Mouse (Mus musculus) urinary bladder, adult 2 months (tissue): Measurements from ENCODE around the gene Calm3. TPM values are rescaled to one million over a fixed set of nuclear protein-coding genes. Genes with fewer than 3 reads are reported as not detected.

Experiments
- DNase-seq: peaks from one replicate; pipeline ENCODE4 v3.0.0; 2022; ENCODE audit warnings: low spot score
- polyA plus RNA-seq: library from polyadenylated mRNA; depleted of rRNA; stranded (reverse); fragments of >200 nt; gene quantifications from 2 replicates; pipeline ENCODE4 v1.2.3, GENCODE M21; 2012

Calm3 gene
- polyA plus RNA-seq, 1 experiment, result 182 TPM

DNA sequence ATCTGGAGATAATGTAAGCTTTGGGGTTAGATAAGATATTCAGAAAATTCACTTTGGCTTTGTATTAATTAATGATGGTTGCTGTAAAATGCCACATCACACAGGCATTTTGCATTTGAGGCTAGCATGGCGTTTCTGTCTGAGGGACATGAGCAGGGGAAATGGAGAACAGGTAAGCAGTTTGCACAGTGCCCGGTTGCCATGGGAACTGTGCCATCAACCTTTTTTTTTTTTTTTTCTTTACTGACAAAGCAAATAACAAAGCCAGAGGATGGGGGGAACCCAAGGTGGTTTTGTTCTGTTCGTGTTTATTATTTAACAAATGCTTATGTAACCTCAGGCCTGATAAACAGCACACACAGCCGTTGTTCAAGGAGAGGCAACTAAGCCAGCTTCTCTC is 18.9 kb upstream of the Calm3 start:
- DNase-seq, result no peak

DNA sequence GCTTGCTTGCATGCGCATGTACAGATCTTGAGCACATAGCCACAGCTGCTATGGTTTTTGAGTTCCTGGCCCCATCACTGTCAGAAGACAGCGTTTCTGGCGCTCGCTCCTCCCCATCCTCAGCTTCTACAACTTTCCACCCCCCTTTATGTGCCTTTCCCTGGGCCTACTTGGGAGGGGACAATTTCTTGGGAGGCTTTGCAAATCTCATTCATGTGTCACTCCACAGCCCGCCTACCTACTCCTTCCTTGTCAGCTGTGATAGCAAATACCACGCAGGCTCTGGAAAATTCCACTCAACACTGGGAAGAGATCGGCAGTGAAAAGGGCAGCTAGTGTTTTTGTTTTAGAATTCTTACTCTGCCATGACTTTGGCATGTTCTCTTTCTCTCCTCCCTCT is 16.4 kb upstream of the Calm3 start:
- no peak for DNase-seq

DNA sequence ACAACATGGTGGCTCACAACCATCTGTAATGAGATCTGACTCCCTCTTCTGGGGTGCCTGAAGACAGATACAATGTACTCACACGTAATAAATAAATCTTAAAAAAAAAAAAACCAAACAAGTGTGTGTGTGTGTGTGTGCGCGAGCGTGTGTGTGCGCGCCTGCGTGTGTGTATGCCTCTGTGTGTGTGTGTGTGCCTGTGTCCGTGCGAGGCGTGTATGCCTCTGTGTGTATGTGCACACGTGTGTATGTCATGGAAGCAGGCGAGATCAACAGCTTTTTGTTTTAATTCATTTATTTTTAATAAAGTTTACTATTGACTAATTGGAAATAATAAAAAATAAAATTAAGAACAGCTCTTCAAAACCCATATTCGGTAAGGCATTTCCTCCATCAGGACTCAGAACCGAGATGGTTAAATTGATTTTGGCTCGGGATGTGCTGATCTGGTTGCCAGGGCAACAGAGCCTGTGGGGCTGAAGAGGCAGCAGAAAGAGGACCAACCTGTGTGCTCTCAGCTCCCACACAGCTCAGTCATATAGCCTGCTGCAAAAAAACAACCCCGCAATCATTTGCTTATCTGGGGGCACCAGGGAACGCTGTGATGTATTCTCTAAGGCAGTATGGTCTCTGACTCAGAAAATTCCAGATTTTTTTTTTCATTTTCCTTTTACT is 14.3 kb upstream of the Calm3 start:
- DNase-seq, result no peak

GRCm38 (mm10) chr7:16937312-16937711 is 13.4 kb upstream of the Calm3 start:
- DNase-seq, result no peak

DNA sequence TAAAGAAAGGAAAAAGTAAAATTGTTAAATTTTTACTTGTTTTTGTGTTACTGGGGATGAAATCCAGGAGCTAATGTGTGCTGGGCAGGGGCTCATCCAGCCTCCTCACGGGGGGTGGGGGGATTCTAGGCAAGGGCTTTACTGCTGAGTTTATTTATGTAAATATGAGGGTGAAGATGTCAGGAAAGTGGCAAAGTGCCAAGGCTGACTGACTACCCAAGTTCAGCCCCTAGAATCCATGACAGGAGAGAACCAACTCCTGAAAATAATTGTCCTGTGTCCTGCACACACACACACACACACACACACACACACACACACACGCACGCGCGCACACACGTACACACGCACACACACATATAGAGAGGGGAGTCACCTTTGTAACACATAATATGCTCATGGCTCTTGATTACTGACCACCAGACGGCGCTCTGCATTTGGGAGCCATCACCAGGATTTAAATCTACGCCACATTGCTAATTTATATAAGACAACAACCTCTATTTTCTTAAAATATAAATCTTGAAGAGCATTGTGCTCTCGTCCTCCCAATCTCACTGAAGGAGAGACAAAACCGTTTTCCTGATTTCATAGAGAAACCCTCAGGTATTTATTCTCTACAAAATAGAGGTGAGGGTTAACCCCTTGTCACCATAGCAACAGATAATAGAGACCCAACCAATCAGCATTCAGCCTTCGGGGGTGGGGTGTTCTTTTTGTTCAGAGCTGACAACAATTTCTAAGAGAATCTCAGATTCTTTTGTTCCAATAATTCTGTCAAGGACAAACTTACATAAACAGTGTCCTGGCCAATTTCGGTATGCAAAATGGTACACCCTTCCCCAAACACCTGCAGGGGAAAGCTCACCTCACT is 9.0 kb upstream of the Calm3 start:
- DNase-seq, result no peak

DNA sequence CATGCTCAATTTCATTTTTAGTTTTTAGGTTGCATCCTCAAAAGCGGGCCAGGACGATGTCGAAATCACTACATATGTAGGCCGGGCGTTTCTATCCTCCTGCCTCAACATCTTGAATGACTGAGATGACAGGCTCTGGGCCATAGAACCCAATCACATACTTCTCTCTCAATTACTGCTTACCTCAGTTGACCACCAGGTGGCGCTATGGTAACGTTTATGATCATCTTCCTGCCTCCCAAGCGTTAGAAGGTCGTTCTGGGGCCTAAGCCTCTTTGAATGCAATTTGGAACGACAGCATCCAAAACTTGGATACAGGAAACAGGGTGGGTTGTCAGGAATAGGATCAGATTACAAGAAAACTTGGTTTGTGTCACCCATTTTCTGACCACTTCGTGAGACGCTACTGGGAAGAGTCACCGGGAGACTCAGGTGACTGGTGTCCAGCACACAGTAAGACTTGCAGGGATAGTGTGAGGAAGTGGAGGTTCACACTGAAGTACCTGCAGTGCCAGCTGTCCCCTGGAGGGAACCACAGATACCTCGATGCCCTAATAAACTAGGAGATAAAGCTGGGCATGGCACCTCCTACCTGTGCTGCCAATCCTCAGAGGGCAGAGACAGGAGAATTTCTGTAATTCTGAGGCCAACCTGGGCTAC is 8.2 kb upstream of the Calm3 start:
- DNase-seq, result no peak

DNA sequence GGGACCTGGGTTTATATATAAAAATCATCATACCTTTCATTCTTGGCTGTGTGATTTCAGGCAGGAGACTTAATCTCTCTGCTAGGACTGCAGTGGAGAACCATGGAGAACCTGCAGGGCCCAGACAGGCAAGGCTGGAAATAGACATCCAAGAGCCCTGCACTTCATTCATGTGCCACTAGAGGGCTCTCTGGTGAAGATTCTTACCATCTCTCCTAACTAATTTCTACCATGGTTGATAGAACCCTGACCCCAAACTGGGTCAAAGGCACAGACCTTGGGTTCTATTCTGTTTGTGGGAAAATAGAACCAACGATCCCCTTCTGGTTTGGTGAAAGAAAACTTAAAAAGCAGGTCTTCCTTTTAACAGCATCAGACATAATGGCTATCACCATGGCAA is 6.9 kb upstream of the Calm3 start:
- no peak for DNase-seq

DNA sequence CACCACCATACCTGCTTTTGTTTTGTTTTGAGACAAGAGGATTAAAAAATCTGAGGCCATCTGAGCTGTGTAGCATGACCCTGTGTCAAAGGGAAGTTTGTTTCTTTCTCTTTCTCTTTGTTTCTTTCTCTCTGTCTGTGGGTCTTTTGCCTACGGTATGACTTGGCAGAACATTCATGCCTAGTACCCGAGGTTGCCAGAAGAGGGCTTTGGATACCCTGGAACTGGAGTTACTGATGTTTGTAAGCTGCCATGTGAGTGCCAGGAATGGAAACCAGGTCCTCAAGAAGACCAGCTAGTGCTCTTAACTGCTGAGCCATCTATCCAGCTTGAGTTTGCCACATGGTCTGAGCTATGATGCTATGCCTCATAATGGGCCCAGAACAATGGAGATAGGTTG is 4.4 kb upstream of the Calm3 start:
- DNase-seq, result no peak

DNA sequence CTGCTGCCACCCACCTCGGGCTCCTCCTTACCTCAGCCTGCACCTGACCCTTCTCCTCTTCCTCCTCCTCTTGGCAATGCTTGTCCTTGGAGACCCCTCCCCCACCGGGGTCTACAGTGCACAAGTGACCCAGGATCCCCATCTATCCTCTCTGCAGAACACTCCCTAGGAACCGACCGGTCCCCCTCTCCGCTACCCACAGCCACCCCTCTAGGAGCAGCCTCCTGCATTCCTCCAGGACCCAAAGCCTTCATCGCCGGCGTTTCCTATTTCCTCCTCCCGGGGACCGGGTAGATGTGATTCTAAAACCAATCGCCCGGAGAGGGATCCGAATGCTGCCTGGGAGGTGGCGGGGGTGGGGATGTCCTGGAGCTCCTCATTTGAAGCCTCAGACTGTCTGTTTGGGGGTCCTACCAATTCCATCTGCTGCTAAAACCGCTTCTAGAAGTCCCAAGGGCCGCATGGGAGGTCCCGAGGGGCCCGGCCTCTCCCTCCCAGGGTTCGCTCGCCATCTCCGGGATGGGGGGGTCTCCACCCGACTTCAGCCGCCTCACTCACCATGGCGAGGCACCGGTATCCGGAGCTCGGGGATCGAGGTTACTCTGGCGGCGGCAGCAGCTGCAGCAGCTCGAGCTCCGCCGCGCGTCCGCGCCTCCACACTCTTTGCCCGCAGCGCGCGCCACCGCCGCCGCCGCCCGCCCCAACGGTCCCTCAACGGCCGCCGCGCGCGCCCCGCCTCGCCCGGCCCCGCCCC is 454 bp downstream of the Calm3 start:
- DNase-seq, result no peak

- DNase-seq, result no peak
Measured at GRCm38 (mm10) chr7:16922360-16922973, 1.4 kb downstream of the Calm3 start.

DNA sequence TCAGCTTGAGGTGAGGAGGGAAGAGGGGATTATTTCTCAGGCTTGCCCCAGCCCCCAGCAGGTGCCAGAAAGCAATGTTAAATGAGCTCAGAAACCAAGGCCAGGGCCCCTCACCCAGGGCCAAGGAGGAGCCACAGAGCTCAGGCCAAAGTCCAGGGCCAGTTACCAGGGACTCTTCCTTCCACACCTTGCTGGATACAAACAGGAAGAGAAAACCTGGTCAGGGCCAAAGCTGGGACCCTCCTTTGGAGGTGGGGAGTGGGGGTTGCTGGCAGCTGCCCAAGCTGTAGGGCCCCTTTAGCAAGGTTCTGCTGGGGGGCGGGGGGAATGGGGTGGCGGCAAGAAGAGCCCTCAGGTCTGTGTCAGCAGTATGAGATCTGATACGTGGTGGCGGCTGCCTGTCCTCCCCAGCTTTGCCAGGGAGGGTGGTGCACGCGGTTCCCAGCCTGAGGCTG is 2.0 kb downstream of the Calm3 start:
- no peak for DNase-seq

- DNase-seq, result no peak
Measured at GRCm38 (mm10) chr7:16920818-16921791, 2.8 kb downstream of the Calm3 start.

DNA sequence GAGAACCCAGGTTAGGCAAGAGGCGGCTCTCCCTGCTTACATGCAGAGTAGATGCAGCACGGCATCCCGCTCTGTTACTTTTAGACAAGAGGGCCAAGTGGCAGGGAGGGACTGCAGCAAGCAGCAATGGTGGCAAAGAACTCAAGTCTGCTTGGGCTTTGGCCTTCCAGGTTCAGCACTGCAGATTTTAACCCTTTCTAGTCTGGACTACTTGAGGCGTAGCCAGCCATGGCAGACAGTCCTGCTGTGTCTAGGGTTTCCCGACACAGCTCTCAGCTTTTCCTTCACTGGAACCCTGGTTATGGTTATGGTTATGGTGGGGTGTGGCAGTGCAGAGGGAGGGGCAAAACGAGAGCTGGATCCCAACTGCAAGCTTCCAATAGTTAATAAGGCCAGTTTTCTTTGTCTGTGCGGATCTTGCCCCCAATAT is 3.7 kb downstream of the Calm3 start:
- no peak for DNase-seq

DNA sequence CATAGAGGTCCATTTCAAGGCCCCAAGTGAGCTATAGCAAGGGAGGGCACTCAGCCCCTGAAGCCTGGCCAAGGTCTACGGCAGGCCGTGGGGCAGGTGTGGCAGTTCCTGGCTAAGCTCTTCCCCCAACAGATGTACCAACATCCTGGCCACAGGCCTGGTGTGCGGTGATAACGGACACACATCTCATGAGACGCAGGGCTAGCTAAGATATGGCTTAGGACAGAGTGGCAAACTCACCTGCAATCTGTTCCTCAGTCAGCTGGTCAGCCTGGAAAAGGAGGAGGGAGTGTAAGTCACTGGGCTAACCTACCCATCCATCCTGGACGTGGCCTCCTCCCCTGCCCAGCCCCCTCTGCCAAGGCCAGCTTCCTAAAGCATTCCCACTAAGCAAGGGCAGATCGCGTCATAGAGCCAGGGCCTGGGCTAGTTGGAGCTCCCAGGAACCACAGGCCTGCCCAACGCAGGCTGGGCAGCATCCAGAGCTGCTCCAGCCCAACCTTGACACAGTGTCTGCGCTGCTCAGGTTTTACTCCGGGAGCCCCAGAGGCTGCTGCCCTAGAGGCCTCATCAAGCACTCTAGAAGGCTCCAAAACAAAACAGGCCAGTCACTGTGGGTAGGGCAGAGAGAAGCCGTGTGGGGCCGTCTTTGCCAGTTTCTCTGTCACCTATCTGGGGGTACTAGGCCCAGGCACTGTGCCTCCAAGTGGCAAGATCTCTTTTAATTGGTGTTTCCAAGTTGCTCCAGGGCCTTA is 4.3 kb downstream of the Calm3 start:
- no peak for DNase-seq

GRCm38 (mm10) chr7:16918670-16919069 is 5.2 kb downstream of the Calm3 start:
- DNase-seq, result no peak

DNA sequence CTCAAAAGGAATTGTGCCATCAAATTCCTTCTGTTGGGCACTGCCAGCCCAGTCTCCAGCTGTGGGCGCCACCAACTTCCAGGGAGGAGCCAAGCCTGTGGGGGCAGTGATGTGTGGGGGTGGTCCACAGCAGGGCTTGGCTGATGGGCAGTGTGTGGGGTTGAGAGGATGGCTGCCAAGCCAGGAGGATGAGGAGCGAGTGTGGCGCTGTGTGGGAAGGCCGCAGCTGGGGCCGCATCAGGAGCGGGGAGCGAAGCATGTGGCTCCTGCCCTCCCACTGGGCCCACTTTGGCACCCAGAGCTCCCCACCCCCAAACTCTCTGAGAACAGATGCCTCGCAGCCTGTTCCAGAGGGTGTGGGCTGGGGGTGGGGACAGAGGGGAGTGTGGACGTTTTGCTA is 5.9 kb downstream of the Calm3 start:
- no peak for DNase-seq

GRCm38 (mm10) chr7:16917447-16917846 is 6.5 kb downstream of the Calm3 start:
- no peak for DNase-seq

- DNase-seq, result no peak
Measured at GRCm38 (mm10) chr7:16916342-16917265, 7.3 kb downstream of the Calm3 start.
